Mouse (Mus musculus): ENCODE results near the gene Hspb7.

Gene Hspb7

GRCm38 (mm10) chr4:141468576-141468975 is 48.0 kb downstream of the Hspb7 start:
- DNase-seq (ENCODE audit: low read depth, low spot score), result no peak

DNA sequence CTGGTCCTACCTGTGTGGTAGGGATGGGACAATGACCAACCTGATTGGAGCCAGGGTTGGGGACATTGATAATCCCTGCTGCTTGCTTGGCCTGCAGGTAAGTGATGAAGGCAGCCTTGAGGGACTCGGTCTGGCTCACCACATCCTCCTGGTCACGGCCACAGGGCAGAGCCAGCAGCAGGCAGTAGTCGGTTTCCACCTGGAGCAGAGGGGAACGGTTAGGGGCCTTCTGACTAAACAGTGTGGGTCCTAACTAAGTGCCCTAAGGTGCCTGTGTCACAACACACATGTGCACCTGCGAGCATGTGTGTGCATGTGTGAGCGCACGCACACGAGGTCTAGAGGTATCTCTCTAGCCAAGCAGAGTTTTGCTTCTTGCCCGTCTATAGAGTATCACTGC is 48.8 kb downstream of the Hspb7 start:
- no peak for DNase-seq (ENCODE audit: low read depth, low spot score)

DNA sequence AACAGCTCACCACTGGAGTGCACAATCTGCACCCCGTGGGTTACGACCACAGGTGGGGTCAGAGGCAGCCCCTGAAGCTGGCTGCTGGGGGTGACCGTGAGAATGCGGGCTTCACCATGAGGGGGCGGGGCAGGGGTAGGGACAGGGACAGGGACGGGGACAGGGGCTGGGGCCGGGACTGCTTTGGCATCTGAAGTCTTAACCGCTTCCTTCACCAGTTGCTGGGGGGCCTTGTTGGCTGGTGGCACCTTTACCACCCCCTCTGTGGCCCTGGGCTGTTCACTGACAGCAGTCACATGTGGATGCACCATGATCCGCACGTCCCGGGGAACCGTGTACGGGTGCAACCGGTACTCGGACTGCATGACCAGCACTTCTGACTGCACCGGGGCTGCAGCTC is 50.9 kb downstream of the Hspb7 start:
- no peak for DNase-seq (ENCODE audit: low read depth, low spot score)

GRCm38 (mm10) chr4:141472641-141473321 is 52.2 kb downstream of the Hspb7 start:
- no peak for DNase-seq (ENCODE audit: low read depth, low spot score)

DNA sequence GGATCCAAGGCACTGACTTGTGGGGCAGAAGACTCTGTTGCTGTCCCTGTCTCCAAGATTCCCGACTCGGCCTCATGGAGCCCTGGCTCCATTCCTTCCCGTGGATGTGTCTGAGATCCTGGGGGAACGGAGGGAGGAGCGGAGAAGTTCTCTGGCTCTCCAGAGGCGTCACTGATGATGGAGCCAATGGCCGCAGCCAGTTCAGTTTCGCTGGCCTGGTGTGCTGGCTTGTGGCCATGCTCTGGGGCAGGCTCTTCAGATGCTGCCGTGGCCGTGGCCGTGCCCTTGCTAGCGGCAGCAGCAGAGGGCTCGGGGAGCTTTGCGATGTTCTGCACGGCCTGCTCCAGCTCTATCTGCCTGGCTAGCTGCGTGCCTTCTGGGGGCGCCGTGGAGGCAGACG is 53.9 kb downstream of the Hspb7 start:
- no peak for DNase-seq (ENCODE audit: low read depth, low spot score)
